Mouse (Mus musculus): ENCODE measurements around the gene Epb41l1.
"Not testable (repeated sequence)": the region's sequence is repeated elsewhere in the genome, so short reads cannot be mapped to it uniquely, and the experiment has no call there.

The Epb41l1 gene

DNA sequence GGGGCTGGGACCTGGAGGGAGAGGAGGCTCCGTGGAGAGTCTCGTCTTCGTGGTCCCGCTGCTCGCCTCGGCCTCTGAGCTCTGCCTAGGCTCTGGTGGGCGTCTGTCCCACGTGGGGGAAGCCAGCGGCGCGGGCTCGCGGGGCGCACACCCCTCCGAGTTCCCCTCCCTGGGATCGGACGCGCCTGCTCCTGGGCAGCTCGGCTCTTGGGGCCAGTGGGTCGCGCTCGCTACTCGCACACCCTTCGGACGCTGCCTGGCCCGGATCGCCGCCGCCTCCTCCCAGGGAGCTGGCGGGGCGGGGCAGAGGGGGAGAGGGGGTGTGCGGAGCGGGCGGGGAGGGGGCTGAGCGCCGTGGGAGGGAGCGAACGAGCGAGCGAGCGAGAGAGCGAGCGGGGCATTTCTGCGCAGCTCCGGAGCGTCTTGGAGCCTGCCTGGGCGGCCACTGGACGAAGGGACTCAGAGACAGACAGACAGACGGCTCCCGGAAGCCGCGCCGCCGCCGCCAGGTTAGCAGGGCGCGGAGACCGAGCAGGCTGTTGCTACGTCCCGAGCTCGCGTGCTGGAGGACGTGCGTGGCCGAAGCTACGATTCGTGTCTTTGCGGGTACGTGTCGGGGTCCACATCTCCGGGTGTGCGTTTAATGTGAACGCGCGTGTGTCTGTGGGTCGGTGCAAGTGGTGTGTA, at the start of gene Epb41l1:
Epb41l1 (plus strand) TSS at position 216 of the 687 bp plus-strand sequence.
- in situ Hi-C loops (cut with MboI, MseI), result no loop called here

- in situ Hi-C loops (cut with MboI, MseI), result no loop called here
These were observed 43.8 kb upstream of the Epb41l1 start for GRCm38 (mm10) chr2:156376956-156377355.

DNA sequence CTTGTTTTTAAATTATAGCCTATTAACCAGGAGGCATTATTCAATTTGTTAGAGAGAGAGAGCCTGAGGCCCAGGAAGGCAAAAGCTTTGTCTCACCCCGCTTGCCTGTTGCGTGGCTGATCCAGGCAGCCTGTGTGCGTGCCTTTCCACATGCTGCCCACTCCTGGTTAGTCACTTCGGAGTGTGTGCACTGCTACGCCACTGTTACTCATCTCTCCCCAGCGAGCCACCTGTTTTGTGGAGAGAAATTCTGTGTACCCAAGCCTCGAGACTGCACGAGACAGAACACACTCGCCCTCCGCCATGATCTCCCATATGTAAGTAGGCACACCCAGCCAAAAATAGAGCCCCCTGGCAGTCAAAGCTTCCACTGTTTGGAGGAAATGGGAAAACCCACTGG, 40.8 kb upstream of the Epb41l1 start:
- in situ Hi-C loops (cut with MboI, MseI), result no loop called here

DNA sequence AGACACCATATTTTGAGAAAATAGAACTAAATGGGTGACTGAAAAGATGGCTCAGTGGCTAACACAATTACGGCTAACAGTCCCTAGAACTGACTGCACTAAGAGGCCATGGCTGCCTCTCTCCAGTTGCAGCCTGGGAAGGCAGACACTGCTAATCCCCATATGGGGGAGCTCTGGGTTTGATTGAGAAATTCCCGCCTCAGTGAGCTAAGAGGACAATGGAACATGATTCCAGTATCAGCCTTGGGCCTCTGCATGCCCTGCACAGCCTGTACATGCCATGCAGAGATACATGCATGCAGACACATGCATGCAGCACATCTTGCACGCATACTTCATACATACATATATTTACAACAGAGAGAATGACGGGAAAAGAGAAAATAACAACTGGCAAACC, 39.4 kb upstream of the Epb41l1 start:
- in situ Hi-C loops (cut with MboI, MseI), result no loop called here

- in situ Hi-C loops (cut with MboI, MseI), result not testable (repeated sequence)
These were observed 28.1 kb upstream of the Epb41l1 start for GRCm38 (mm10) chr2:156392461-156393154.

- in situ Hi-C loops (cut with MboI, MseI), result no loop called here
These were observed 27.4 kb upstream of the Epb41l1 start for GRCm38 (mm10) chr2:156393155-156393828.

GRCm38 (mm10) chr2:156394282-156394681, 26.4 kb upstream of the Epb41l1 start:
- in situ Hi-C loops (cut with MboI, MseI), result no loop called here

- in situ Hi-C loops (cut with MboI, MseI), result no loop called here
These were observed 24.6 kb upstream of the Epb41l1 start for GRCm38 (mm10) chr2:156396096-156396495.

- in situ Hi-C loops (cut with MboI, MseI), result no loop called here
These were observed 22.7 kb upstream of the Epb41l1 start for GRCm38 (mm10) chr2:156397988-156398387.

GRCm38 (mm10) chr2:156399485-156399884, 21.2 kb upstream of the Epb41l1 start:
- in situ Hi-C loops (cut with MboI, MseI), result no loop called here

DNA sequence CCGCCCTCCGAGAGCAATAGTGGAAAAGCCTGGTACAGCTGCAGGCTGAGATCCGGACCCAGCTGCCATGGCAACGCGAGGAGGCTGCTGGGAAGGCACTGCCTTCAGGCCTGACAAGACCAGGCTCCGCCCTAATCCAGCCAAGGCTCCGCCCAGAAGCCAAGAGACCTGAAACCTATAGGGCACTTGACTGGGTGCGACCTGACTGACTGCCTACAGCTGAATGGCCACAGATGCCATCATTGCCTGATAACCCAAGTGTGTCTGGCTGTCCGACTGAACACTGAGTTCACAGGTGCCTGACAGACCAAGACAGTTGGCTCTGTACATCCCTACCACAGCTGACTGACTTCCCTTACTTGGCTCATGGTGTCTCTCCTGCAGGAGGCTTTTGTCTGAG, 19.4 kb upstream of the Epb41l1 start:
- in situ Hi-C loops (cut with MboI, MseI), result no loop called here

DNA sequence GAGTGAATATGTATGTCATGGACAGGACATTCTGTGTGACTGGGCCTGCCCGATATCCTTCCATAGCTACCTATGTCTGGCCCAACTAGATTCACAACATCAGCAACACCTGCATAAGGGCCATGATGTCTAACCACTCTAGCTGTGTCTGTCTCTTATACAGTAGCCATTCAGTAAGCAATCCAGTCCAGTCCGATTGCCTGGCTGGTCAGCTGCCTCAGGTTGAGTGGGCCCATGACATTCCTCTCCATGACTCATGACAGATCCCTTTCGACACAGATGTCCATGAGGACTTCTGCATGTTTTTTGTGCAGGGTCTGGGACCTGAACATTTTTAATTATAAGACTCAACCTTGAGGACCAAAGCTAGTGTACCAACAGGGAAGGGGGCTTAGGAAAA, 18.7 kb upstream of the Epb41l1 start:
- in situ Hi-C loops (cut with MboI, MseI), result no loop called here

- in situ Hi-C loops (cut with MboI, MseI), result no loop called here
These were observed 13.7 kb upstream of the Epb41l1 start for GRCm38 (mm10) chr2:156406987-156407386.

- in situ Hi-C loops (cut with MboI, MseI), result no loop called here
These were observed 12.5 kb upstream of the Epb41l1 start for GRCm38 (mm10) chr2:156408168-156408567.

- in situ Hi-C loops (cut with MboI, MseI), result not testable (repeated sequence)
These were observed 9.4 kb upstream of the Epb41l1 start for GRCm38 (mm10) chr2:156411348-156411747.

- in situ Hi-C loops (cut with MboI, MseI), result no loop called here
These were observed 5.7 kb upstream of the Epb41l1 start for GRCm38 (mm10) chr2:156414996-156415395.

DNA sequence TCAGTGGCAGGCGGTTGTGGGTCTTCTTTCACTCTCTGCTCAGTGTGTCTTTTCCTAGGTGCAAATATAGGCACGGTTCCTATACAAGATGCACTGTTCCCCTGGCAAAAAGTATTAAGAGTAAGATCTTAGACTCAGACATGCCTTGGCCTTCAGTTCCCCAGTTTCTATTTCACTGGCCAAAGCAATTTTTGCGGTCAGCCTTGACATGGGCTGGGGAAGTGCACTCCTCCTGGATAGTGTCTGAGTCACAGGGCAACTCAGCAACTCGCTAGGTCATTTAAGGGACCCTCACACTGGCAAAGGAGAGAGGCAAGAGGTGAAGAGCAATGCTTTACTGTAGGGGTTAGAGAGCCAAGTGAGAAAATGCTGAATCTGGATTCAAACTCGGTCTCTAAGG, 5.0 kb upstream of the Epb41l1 start:
- in situ Hi-C loops (cut with MboI, MseI), result no loop called here

- in situ Hi-C loops (cut with MboI, MseI), result no loop called here
These were observed 3.5 kb upstream of the Epb41l1 start for GRCm38 (mm10) chr2:156417194-156417593.

GRCm38 (mm10) chr2:156418467-156418866, 2.2 kb upstream of the Epb41l1 start:
- in situ Hi-C loops (cut with MboI, MseI), result no loop called here

DNA sequence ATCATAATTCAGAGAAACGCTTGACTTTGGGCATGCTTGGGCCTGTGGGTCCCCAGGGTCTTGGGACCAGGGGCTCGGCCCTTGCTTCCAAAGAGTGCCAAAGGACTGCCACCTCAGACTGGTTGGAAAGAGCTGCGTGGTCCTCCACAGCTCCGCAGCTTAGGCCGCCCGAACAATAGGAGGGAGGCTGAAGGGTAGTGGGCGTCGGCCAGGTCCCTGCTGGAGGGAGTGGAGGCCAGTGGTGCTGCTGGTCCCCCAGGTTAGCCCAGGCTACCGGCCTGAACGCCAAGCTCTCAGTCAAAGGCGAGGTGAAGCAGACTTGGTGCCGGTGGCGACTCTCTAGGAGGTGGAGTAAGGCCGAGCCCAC, 399 bp upstream of the Epb41l1 start:
- in situ Hi-C loops (cut with MboI, MseI), result no loop called here

DNA sequence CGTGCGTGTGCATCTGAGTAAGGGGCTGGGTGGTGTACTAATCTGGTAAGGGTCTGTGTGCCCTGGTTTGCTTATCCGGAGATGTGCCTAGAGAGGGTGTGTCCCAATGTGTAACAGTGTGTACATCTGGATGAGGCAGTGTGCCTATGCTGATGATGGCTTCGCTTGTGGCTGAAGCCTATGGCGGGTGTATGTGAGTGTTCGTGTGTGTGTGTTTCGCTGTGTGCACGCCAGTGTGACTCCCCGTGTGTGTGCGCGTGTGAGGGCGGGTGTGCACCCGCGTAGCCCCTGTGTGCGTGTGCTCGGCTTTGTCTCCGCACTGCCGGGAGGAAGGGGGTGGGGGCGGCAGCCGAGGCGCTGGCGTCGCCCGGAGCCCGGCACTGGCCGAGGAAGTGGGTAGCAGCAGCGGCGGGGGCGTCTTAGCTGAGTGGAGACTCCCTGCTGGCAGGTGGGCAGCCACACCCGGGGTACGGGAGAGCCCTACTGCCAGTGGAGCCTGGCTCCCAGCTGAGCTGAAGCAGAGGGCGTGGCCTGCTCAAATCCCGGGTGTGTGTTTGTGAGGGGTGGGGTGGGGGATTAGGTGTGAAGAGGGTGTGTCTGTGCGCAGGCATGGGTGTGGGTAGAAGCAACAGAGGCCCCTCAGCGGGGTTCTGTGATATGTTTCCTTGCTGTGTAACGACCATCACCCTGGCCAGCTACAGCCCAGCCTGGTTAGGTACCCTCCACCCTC, 837 bp downstream of the Epb41l1 start:
- in situ Hi-C loops (cut with MboI, MseI), result no loop called here

DNA sequence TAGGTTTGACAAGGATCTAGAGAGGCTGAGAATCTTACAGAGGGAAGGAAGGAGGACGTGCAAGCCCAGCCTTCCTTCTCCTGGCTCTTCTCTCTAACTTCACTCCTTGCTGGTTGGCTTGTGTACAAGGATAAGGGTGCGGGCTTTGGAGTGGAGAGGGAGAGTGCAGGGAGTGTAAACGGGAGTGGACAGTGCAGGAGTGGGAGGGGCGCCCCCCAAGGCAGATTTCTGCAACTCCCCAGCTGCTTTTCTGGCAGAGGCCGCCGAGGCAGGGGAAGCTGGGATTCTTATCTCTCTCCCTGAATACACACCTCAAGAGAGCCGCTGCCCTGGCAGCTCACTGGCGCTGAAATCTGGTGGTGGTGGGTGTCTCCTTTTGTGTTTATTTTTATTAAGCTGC, 1.9 kb downstream of the Epb41l1 start:
- in situ Hi-C loops (cut with MboI, MseI), result no loop called here

Data from regulatory T cell (primary cell).